Mouse (Mus musculus): ENCODE measurements around the gene Sfmbt2.
A peak's percentile ranks its signal among the peaks of the same experiment; 100 is the strongest.

Sfmbt2 gene

GRCm38 (mm10) chr2:10558816-10559215, 188.5 kb downstream of the Sfmbt2 start:
- DNase-seq (ENCODE audit: low read depth, low spot score) = no peak

GRCm38 (mm10) chr2:10565491-10565890, 195.2 kb downstream of the Sfmbt2 start:
- no peak for DNase-seq (ENCODE audit: low read depth, low spot score)

GRCm38 (mm10) chr2:10569392-10569791, 199.1 kb downstream of the Sfmbt2 start:
- no peak for DNase-seq (ENCODE audit: low read depth, low spot score)

GRCm38 (mm10) chr2:10572311-10572710, 202.0 kb downstream of the Sfmbt2 start:
- no peak for DNase-seq (ENCODE audit: low read depth, low spot score)

- DNase-seq (ENCODE audit: low read depth, low spot score) = no peak
These were observed 205.8 kb downstream of the Sfmbt2 start for GRCm38 (mm10) chr2:10575962-10576740.

GRCm38 (mm10) chr2:10582673-10583072, 212.4 kb downstream of the Sfmbt2 start:
- DNase-seq (ENCODE audit: low read depth, low spot score) = peak; percentile 51

GRCm38 (mm10) chr2:10583103-10583502, 212.8 kb downstream of the Sfmbt2 start:
- DNase-seq (ENCODE audit: low read depth, low spot score) = no peak

- DNase-seq (ENCODE audit: low read depth, low spot score) = no peak
These were observed 221.0 kb downstream of the Sfmbt2 start for GRCm38 (mm10) chr2:10591310-10591709.

GRCm38 (mm10) chr2:10615500-10615899, 245.2 kb downstream of the Sfmbt2 start:
- DNase-seq (ENCODE audit: low read depth, low spot score) = no peak

All from telencephalon, adult 2 months (tissue).